Mouse (Mus musculus) limb, embryonic 10.5 days (tissue): ENCODE measurements around the gene Porcn. TPM values are rescaled to one million over a fixed set of nuclear protein-coding genes. Genes with fewer than 3 reads are reported as not detected.

Experiments used
- DNase-seq: peaks from one replicate; pipeline ENCODE4 v3.0.0-alpha.2; 2017; ENCODE audit warnings: low spot score
- H3K27ac ChIP-seq: fragments of 300-500 bp; sonication (generic); 2 replicates; pipeline ENCODE4 v1.5.1; 2016; ENCODE audit warnings: mild to moderate bottlenecking
- H3K27me3 ChIP-seq: fragments of 300-500 bp; sonication (generic); 2 replicates; pipeline ENCODE4 v1.6.1; 2016; ENCODE audit warnings: low read depth, mild to moderate bottlenecking; ENCODE audit not compliant: poor library complexity, severe bottlenecking
- H3K36me3 ChIP-seq: fragments of 300-500 bp; sonication (generic); 2 replicates; pipeline ENCODE4 v1.6.1; 2016; ENCODE audit warnings: mild to moderate bottlenecking, moderate library complexity
- H3K4me1 ChIP-seq: fragments of 300-500 bp; sonication (generic); 2 replicates; pipeline ENCODE4 v1.6.1; 2016
- H3K4me3 ChIP-seq: fragments of 300-500 bp; sonication (generic); 2 replicates; pipeline ENCODE4 v1.5.1; 2016; ENCODE audit warnings: mild to moderate bottlenecking, moderate library complexity
- H3K9me3 ChIP-seq: fragments of 300-500 bp; sonication (generic); replicated peaks from 2 replicates; pipeline ENCODE4 v1.6.1; 2016; ENCODE audit warnings: mild to moderate bottlenecking
- WGBS: fragments of 180-500 bp; shearing (Covaris S2); methylation state at CpG from one replicate; pipeline ENCODE4 v1.1.7; 2016; 5-methylcytosine and 5-hydroxymethylcytosine counted together
- polyA plus RNA-seq: library from polyadenylated mRNA; unstranded; fragments of >200 nt; fragmentation: Nextera tagmentation; extraction: Ambion mirVana; gene quantifications from 2 replicates; pipeline ENCODE4 v1.2.1, GENCODE M21; 2016

Porcn gene
- polyA plus RNA-seq, 1 experiment from 2014 or later, result 12.5 TPM

GRCm38 (mm10) chrX:8145153-8145991 lies 61.0 kb downstream of the Porcn start, which contains the start of gene Rbm3:
Rbm3 (minus strand) TSS chrX:8145880.
- peak; percentile 87 for DNase-seq
- 17% methylated on average over 64 of the region's 65 CpGs for WGBS
- no peaks in the 10 kb centered on the region for H3K9me3 ChIP-seq
- H3K4me1 ChIP-seq, result peaks cover 7% of the 10 kb centered on the region; the same call in 1 of the 2 replicates
- no peaks in the 10 kb centered on the region for H3K27me3 ChIP-seq
- H3K27ac ChIP-seq, result peak within 1 kb of the TSS; percentile 94
- H3K4me3 ChIP-seq, result peak within 1 kb of the TSS; percentile 66
- peaks cover 37% of the 10 kb centered on the region for H3K36me3 ChIP-seq

Other genes starting within 250 kb of the Porcn start
- gene Gata1, start 228.5 kb downstream of the Porcn start, polyA plus RNA-seq, result 4.1 and 6.3 TPM in 2 replicates
- gene Glod5, start 188.0 kb downstream of the Porcn start, polyA plus RNA-seq, result not detected in 2 replicates
- gene Suv39h1, start 131.8 kb downstream of the Porcn start, polyA plus RNA-seq, result 106 and 111 TPM in 2 replicates
- 0.14 and 0.18 TPM in 2 replicates for gene Was, start 116.0 kb downstream of the Porcn start, polyA plus RNA-seq
- gene Wdr13, start 73.6 kb downstream of the Porcn start, polyA plus RNA-seq, result 13.9 and 18.7 TPM in 2 replicates
- gene Rbm3, start 60.6 kb downstream of the Porcn start, polyA plus RNA-seq, result 505 and 510 TPM in 2 replicates
- 12.5 and 12.7 TPM in 2 replicates for gene Tbc1d25, start 30.3 kb downstream of the Porcn start, polyA plus RNA-seq
- 23.5 and 25.7 TPM in 2 replicates for gene Ebp, start 13.0 kb downstream of the Porcn start, polyA plus RNA-seq
- gene Ftsj1, start 45.9 kb upstream of the Porcn start, polyA plus RNA-seq, result 56.9 and 59.6 TPM in 2 replicates
- 3.5 and 4.3 TPM in 2 replicates for gene Slc38a5, start 64.6 kb upstream of the Porcn start, polyA plus RNA-seq
- not detected in 2 replicates for gene Ssxb10, start 120.9 kb upstream of the Porcn start, polyA plus RNA-seq
- not detected in 2 replicates for gene Ssxb9, start 160.5 kb upstream of the Porcn start, polyA plus RNA-seq
- not detected in 2 replicates for gene Ssxb1, start 206.8 kb upstream of the Porcn start, polyA plus RNA-seq